Mouse (Mus musculus) heart, embryonic 14.5 days (tissue): Measurements from ENCODE around the gene Gm20547. TPM values are rescaled to one million over a fixed set of nuclear protein-coding genes. Genes with fewer than 3 reads are reported as not detected.

Experiments
- ATAC-seq: fragments of 200-750 bp; cut with Nextera tagmentation; 2 replicates; pipeline ENCODE4 v1.8.0; 2017; ENCODE audit warnings: low read depth, moderate TSS enrichment; ENCODE audit not compliant: insufficient number of reproducible peaks, insufficient read depth, low FRiP score
- H3K27ac ChIP-seq, 2 experiments: fragments of 200-500 bp in 1 of 2; fragments of 300-500 bp in 1 of 2; sonication (generic) in 1 of 2; replicated peaks in 1 of 2; 2 replicates each; pipeline ENCODE4 v1.5.1; 2012 to 2014; ENCODE audit warnings: low read depth in 2 of 2, low read length in 2 of 2, control low read depth in 1 of 2, mild to moderate bottlenecking in 1 of 2, mixed read lengths in 1 of 2; ENCODE audit not compliant: control insufficient read depth in 1 of 2, insufficient read depth in 1 of 2
- H3K27me3 ChIP-seq: fragments of 300-500 bp; sonication (generic); 2 replicates; pipeline ENCODE4 v1.6.1; 2014; ENCODE audit warnings: mild to moderate bottlenecking, low read length, control low read depth; ENCODE audit not compliant: control insufficient read depth, insufficient read depth
- H3K36me3 ChIP-seq: fragments of 300-500 bp; sonication (generic); 2 replicates; pipeline ENCODE4 v1.6.1; 2014; ENCODE audit warnings: mild to moderate bottlenecking, control low read depth, low read length, mixed read lengths; ENCODE audit not compliant: control insufficient read depth, insufficient read depth
- H3K4me1 ChIP-seq, 2 experiments: fragments of 200-500 bp in 1 of 2; fragments of 300-500 bp in 1 of 2; sonication (generic) in 1 of 2; 2 replicates each; pipeline ENCODE4 v1.6.1; 2012 to 2014; ENCODE audit warnings: low read length in 2 of 2, control low read depth in 1 of 2, mixed read lengths in 1 of 2; ENCODE audit not compliant: control insufficient read depth in 2 of 2, insufficient read depth in 2 of 2
- H3K4me2 ChIP-seq: fragments of 300-500 bp; sonication (generic); 2 replicates; pipeline ENCODE4 v1.6.1; 2014; ENCODE audit warnings: mild to moderate bottlenecking, low read length
- H3K4me3 ChIP-seq, 2 experiments: fragments of 200-500 bp in 1 of 2; fragments of 300-500 bp in 1 of 2; sonication (generic) in 1 of 2; 2 replicates each; pipeline ENCODE4 v1.5.1; 2012 to 2014; ENCODE audit warnings: low read length in 2 of 2, mild to moderate bottlenecking in 2 of 2, control low read depth in 1 of 2, low read depth in 1 of 2, moderate library complexity in 1 of 2; ENCODE audit not compliant: control insufficient read depth in 1 of 2, insufficient read depth in 1 of 2
- H3K9ac ChIP-seq: fragments of 300-500 bp; sonication (generic); 2 replicates; pipeline ENCODE4 v1.6.1; 2014; ENCODE audit warnings: mild to moderate bottlenecking, low read length
- H3K9me3 ChIP-seq: fragments of 300-500 bp; sonication (generic); 2 replicates; pipeline ENCODE4 v1.6.1; 2016; ENCODE audit warnings: low read length, control low read depth; ENCODE audit not compliant: control insufficient read depth
- WGBS: fragments of 180-500 bp; shearing (Covaris S2); extraction: QIAGEN DNeasy Blood & Tissue Kit; methylation state at CpG from one replicate; pipeline ENCODE4 v1.1.7; 2014; 5-methylcytosine and 5-hydroxymethylcytosine counted together
- polyA plus RNA-seq: library from polyadenylated mRNA; unstranded; fragments of >200 nt; fragmentation: Nextera tagmentation; extraction: Ambion mirVana; gene quantifications from 2 replicates; pipeline ENCODE4 v1.2.1, GENCODE M21; 2014

Gm20547 gene
- polyA plus RNA-seq, 1 experiment from 2014 or later: not detected

GRCm38 (mm10) chr17:34850517-34851125, 31.2 kb downstream of the Gm20547 start:
- Histone ChIP-seq H3K4me1 (peaks cover 5 to 16% of the 10 kb centered on the region in 2 experiments), H3K27me3 (no peaks in the 10 kb centered on the region), H3K9ac (peak overlapping the region; percentile 80), H3K4me2 (peak overlapping the region; percentile 94), H3K9me3 (no peaks in the 10 kb centered on the region), H3K27ac (0 out of 4 replicates have a peak overlapping the region, but pooled peaks of 1 of the 2 experiments have one; percentile 2), H3K36me3 (peaks cover 62% of the 10 kb centered on the region), H3K4me3 (peak overlapping the region; percentile 65 to 79)
- 1% methylated on average over 25 of the region's 25 CpGs for WGBS
- no peak for ATAC-seq

- peak within 1 kb of the TSS in 1 of 2 experiments; percentile 2; a peak in 1 of 4 replicates for H3K27ac ChIP-seq
- no peaks in the 10 kb centered on the region for H3K27me3 ChIP-seq
- WGBS: under 1% methylated on average over 61 of the region's 65 CpGs
- peaks cover 62% of the 10 kb centered on the region for H3K36me3 ChIP-seq
- peak within 1 kb of the TSS; percentile 94 for H3K4me2 ChIP-seq
- H3K4me1 ChIP-seq: peaks cover 5 to 16% of the 10 kb centered on the region in 2 experiments
- peak within 1 kb of the TSS; percentile 80 for H3K9ac ChIP-seq
- no peaks in the 10 kb centered on the region for H3K9me3 ChIP-seq
- peak; percentile 95 for ATAC-seq
- H3K4me3 ChIP-seq: peak within 1 kb of the TSS; percentile 65 to 79
Observed at GRCm38 (mm10) chr17:34849722-34850516, 31.9 kb downstream of the Gm20547 start, which contains the start of the genes Skiv2l and Nelfe. TSS of gene Skiv2l (minus strand) at chr17:34850210. TSS of gene Nelfe (plus strand) at chr17:34850391.

GRCm38 (mm10) chr17:34847615-34848014, 34.2 kb downstream of the Gm20547 start:
- Histone ChIP-seq H3K36me3 (peaks cover 63% of the 10 kb centered on the region), H3K27ac (no peak overlapping the region), H3K4me2 (no peak overlapping the region), H3K4me3 (no peak overlapping the region), H3K27me3 (no peaks in the 10 kb centered on the region), H3K9me3 (no peaks in the 10 kb centered on the region), H3K4me1 (peaks cover 5 to 16% of the 10 kb centered on the region in 2 experiments), H3K9ac (no peak overlapping the region)
- WGBS: 86% methylated on average over 7 of the region's 7 CpGs
- no peak for ATAC-seq

GRCm38 (mm10) chr17:34847192-34847591, 34.6 kb downstream of the Gm20547 start:
- H3K27me3 ChIP-seq: no peaks in the 10 kb centered on the region
- H3K4me2 ChIP-seq: no peak overlapping the region
- WGBS: 87% methylated on average over 6 of the region's 6 CpGs
- no peak for ATAC-seq
- peaks cover 5 to 16% of the 10 kb centered on the region in 2 experiments for H3K4me1 ChIP-seq
- peaks cover 63% of the 10 kb centered on the region for H3K36me3 ChIP-seq
- H3K27ac ChIP-seq: no peak overlapping the region
- H3K4me3 ChIP-seq: no peak overlapping the region
- H3K9ac ChIP-seq: no peak overlapping the region
- no peaks in the 10 kb centered on the region for H3K9me3 ChIP-seq

- Histone ChIP-seq H3K36me3 (peaks cover 84% of the 10 kb centered on the region), H3K9me3 (no peaks in the 10 kb centered on the region), H3K27me3 (no peaks in the 10 kb centered on the region), H3K4me3 (no peak overlapping the region), H3K9ac (no peak overlapping the region), H3K4me2 (no peak overlapping the region), H3K4me1 (peaks cover 0 to 5% of the 10 kb centered on the region in 2 experiments; a peak in 2 of 4 replicates), H3K27ac (no peak overlapping the region)
- WGBS: 84% methylated on average over 11 of the region's 13 CpGs
- no peak for ATAC-seq
Observed at GRCm38 (mm10) chr17:34844884-34845283, 37.0 kb downstream of the Gm20547 start.

GRCm38 (mm10) chr17:34840736-34841307, 41.0 kb downstream of the Gm20547 start:
- Histone ChIP-seq H3K27me3 (no peaks in the 10 kb centered on the region), H3K4me3 (no peak overlapping the region), H3K9ac (no peak overlapping the region), H3K36me3 (peaks cover 74% of the 10 kb centered on the region), H3K4me2 (no peak overlapping the region), H3K9me3 (no peaks in the 10 kb centered on the region), H3K27ac (no peak overlapping the region), H3K4me1 (peaks cover 7 to 13% of the 10 kb centered on the region in 2 experiments)
- ATAC-seq: no peak
- WGBS: 79% methylated on average over 6 of the region's 6 CpGs

- 83% methylated on average over 7 of the region's 7 CpGs for WGBS
- H3K27me3 ChIP-seq: no peaks in the 10 kb centered on the region
- no peak overlapping the region for H3K4me2 ChIP-seq
- no peak overlapping the region for H3K4me3 ChIP-seq
- no peak overlapping the region for H3K9ac ChIP-seq
- H3K27ac ChIP-seq: no peak overlapping the region
- ATAC-seq: no peak
- H3K9me3 ChIP-seq: no peaks in the 10 kb centered on the region
- peaks cover 7 to 17% of the 10 kb centered on the region in 2 experiments for H3K4me1 ChIP-seq
- H3K36me3 ChIP-seq: peaks cover 56% of the 10 kb centered on the region
Observed at GRCm38 (mm10) chr17:34838785-34839184, 43.1 kb downstream of the Gm20547 start.
